Mouse (Mus musculus) Patski (cell line): ENCODE results near the gene Mdfi. TPM values are rescaled to one million over a fixed set of nuclear protein-coding genes. Genes with fewer than 3 reads are reported as not detected.

Source experiments
- ATAC-seq: fragments of 100-300 bp; one replicate; pipeline ENCODE4 v1.8.0; 2021
- CTCF ChIA-PET: fragments of 350-600 bp; sonication (Branson Sonifier 250); formaldehyde crosslinking; loops from one replicate; lab custom pipeline; 2022; ENCODE audit warnings: inconsistent platforms; lab: Charles Lee
- POLR2A ChIA-PET: fragments of 350-600 bp; sonication (Branson Sonifier 250); formaldehyde crosslinking; loops from one replicate; lab custom pipeline; 2022; ENCODE audit warnings: antibody characterized with exemption, inconsistent platforms; lab: Charles Lee
- DNase-seq: peaks from one replicate; pipeline ENCODE4 v3.0.0-alpha.2; 2011; ENCODE audit warnings: low read depth, low spot score
- H3K27me3 ChIP-seq: fragments of 371-371 bp; one replicate; pipeline ENCODE4 v1.5.1; 2021
- CTCF ChIP-seq: fragments of 100-300 bp; IDR thresholded peaks from one replicate; pipeline ENCODE4 v1.5.1; 2021
- in situ Hi-C: fragments of 300-500 bp; cut with MboI; formaldehyde crosslinking; loops from 3 replicates; pipeline ENCODE4 v1.11.1; 2018; ENCODE audit warnings: low pct_unique_long_range_greater_than_20kb, mixed read lengths
- polyA plus RNA-seq: library from polyadenylated mRNA; unstranded; gene quantifications from one replicate; pipeline ENCODE4 v1.2.3, GENCODE M21; 2021

The Mdfi gene
- polyA plus RNA-seq, 1 experiment from 2014 or later: not detected

DNA sequence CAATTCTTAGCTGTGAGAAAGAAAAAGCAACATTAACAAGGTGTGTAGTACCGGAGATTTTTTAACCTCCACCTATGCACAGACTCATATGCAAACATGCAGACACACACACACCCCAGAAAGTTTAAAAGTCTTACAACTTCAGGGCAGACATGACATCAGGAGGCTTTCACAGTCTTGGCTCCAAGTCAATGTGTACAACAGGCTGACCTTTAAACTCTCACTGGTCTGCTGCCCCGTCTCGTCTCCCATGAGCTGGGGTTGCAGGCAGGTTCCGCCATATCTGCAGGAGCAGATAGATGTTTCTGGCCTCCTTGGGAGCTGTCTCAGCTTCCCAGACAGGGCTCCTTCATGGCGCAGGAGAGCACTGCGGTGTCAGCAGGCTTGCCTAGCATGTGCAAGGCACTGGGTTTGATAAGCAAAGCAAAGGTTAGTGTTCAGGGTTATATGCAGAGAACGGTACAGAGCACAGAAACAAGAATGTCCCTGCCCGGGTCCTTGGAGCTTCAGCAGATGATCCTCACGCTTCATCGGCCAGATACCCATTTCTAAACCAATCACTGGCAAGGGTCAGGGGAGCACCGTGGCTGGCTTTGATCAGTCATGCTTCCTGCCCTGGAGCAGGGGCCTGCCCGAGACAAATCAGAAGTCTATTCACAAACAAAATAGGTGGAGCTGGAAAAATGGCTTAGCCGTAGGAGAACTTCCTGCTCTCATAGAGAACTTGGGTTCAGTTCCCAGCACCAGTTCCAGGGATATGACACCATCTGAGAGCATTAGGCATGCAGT is 29.2 kb downstream of the Mdfi start:
- in situ Hi-C loops: no loop called here
- no peak for ATAC-seq
- H3K27me3 ChIP-seq: no peaks in the 10 kb centered on the region
- CTCF ChIA-PET: interaction anchor here (0.9 to 4.3 kb wide), 3 partner anchors 12 to 57 kb away, joined by 3 to 33 read pairs (median 3); no protein-coding TSS in a partner anchor
- DNase-seq: no peak
- POLR2A ChIA-PET: no interaction called here
- no peak for TF ChIP-seq CTCF

DNA sequence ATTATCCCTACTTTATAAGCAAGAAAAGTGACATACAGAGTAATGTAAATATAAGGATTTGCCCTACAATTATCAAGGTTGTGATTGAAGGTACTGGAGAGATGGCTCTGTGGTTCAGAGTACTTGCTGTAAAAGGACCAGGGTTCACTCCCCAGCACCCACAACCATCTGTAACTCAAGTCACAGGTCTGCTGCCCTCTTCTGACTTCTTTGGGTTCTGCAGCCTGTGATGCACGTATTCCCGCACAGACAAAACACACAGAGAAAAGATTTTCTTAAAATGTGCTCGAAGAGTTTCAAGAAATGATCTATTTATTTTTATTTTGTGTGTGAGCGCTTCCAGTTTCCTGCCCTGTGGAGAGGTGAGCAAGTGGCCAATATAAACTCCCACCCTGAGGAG is 30.8 kb downstream of the Mdfi start:
- POLR2A ChIA-PET: no interaction called here
- no peak for DNase-seq
- in situ Hi-C loops: no loop called here
- CTCF ChIA-PET: interaction anchor here (4.3 kb wide), 1 partner anchor 10 kb away, joined by 33 read pairs; no protein-coding TSS in a partner anchor
- no peaks in the 10 kb centered on the region for H3K27me3 ChIP-seq
- no peak for ATAC-seq
- no peak for TF ChIP-seq CTCF

DNA sequence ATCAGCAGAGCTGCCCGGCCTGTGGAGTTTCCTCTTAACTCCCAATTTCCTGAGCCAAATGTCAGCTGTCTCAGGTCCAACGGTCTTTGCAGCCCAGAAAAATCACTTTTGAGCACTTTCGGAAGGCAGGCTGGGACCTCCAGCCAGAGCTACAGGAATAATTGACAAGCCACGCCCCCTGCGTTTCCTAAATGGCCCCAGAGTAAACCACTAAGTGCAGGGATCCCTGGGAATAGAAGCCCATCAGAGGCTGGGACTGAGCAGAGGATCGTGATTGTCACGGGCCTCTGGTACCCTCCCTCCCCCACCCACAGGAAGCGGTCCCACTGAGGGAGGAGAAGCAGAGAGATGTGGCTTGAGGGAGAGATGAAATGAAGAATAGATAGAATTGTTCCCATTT is 31.7 kb downstream of the Mdfi start:
- CTCF ChIA-PET: interaction anchor here (2.0 kb wide), 1 partner anchor 62 kb away, joined by 7 read pairs; no protein-coding TSS in a partner anchor
- POLR2A ChIA-PET: no interaction called here
- in situ Hi-C loops: no loop called here
- ATAC-seq: no peak
- no peaks in the 10 kb centered on the region for H3K27me3 ChIP-seq
- TF ChIP-seq CTCF: no peak
- no peak for DNase-seq

DNA sequence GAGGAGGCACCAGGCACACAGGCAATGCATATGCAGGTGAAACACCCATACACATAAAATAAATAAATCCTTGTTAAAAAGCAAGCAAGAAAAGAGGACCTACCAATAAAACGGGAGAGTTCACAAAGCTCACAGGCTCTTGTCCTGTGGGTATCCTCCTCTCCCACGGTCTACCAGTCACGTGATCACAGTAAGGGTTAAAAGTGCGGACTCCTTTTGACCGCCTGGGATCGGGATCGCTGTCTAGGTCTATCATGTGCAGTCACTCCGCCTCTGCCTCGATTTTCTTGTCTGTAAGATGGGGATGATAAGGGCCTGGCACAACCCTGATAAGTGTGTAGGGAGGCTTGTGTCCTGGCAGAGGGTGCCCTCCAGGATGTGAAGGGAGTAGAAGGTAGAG is 37.1 kb downstream of the Mdfi start:
- no peak for ATAC-seq
- POLR2A ChIA-PET: interaction anchor here (0.5 kb wide), 1 partner anchor 154 kb away, joined by 3 read pairs; no protein-coding TSS in a partner anchor
- in situ Hi-C loops: loop anchor here (5.0 kb wide), 4 partner anchors 45 to 305 kb away; no protein-coding TSS in a partner anchor

DNA sequence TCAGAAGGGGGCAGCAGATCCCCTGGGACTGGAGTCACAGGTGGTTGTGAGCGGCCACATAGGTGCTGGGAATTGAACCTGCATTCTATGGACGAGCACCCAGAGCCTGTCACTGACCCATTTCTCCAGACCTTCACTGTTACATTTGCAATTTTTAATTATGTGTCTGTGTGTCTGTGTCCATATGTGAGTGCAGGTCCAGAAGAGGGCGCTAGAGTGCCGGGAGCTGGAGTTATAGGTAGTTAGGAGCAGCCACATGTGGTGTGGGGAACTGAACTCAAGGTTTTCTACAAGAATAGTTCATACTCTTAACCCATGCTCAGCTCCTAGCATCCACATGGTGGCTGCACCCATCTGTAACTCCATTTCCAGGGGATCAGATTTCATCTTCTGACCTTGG is 37.5 kb downstream of the Mdfi start:
- H3K27me3 ChIP-seq: no peaks in the 10 kb centered on the region
- ATAC-seq (no peak), DNase-seq (no peak)
- no peak for TF ChIP-seq CTCF
- POLR2A ChIA-PET: interaction anchor here (0.5 kb wide), 1 partner anchor 155 kb away, joined by 3 read pairs; no protein-coding TSS in a partner anchor
- in situ Hi-C loops: loop anchor here (5.0 kb wide), 4 partner anchors 45 to 305 kb away; no protein-coding TSS in a partner anchor
- CTCF ChIA-PET: interaction anchor here (1.0 to 1.2 kb wide), 2 partner anchors 55 to 68 kb away, joined by 3 to 4 read pairs; no protein-coding TSS in a partner anchor

More for the DNA sequence above, 37.1 kb downstream of the Mdfi start:
- DNase-seq: no peak
- CTCF ChIA-PET: interaction anchor here (1.0 to 1.2 kb wide), 2 partner anchors 55 to 67 kb away, joined by 3 to 4 read pairs; no protein-coding TSS in a partner anchor
- no peak for TF ChIP-seq CTCF
- no peaks in the 10 kb centered on the region for H3K27me3 ChIP-seq

DNA sequence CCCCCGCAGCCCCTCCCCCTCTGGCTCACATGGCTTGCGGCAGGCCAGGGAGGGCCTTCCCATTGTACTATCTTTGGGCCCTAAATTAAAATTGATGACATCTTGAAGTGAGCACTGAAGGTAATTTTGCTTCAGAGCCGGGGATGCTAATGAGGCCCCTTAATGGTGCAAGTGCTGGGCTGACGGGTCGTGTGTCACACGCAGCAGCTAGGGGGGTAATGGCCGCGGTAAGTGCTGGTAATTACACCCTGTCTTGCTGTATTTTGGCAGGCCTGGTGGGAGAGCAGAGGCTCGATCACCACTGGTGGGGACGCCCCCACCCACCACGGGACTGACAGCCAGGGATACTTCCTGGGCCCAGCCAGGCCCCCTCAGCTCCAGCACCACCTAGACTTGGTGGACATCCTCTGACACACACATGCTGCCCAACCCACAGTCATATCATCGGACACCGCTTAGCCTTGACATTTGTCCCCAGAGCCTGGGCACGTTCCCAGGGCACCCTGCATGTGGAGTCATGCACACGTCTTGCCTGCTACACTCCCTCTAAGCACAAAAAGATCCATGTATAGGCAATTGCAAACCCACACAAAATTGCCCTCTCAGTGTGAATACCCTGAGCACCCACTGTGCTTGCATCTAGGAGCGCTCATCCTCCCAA is 38.2 kb downstream of the Mdfi start:
- DNase-seq (no peak), ATAC-seq (no peak)
- H3K27me3 ChIP-seq: no peaks in the 10 kb centered on the region
- in situ Hi-C loops: loop anchor here (5.0 kb wide), 4 partner anchors 46 to 306 kb away; no protein-coding TSS in a partner anchor
- no peak for TF ChIP-seq CTCF
- POLR2A ChIA-PET: no interaction called here
- CTCF ChIA-PET: interaction anchor here (1.0 to 5.9 kb wide), 3 partner anchors 9 to 68 kb away, joined by 3 to 33 read pairs (median 3); no protein-coding TSS in a partner anchor

DNA sequence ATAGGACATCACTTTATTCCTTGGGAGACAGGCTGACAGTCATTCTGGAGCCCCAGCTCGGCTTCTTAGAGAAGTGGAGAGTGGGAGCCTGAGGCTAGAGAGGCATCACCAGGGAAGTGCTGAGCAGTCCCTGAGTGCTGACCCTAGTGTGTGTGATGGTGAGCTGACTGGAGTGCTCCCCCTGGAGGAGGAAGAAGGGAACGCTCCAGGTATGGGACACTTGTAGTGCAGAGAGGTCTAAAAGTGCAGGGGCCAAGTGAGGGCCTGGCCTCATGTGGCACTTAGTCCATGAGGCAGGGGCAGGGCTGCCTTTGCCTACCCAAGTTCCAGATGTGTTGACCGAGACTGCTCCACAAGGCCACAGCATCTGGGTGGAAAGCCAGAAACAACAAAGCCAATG is 39.0 kb downstream of the Mdfi start:
- POLR2A ChIA-PET: interaction anchor here (1.2 kb wide), 1 partner anchor 58 kb away, joined by 3 read pairs; no protein-coding TSS in a partner anchor
- no peak for DNase-seq
- in situ Hi-C loops: loop anchor here (5.0 kb wide), 4 partner anchors 47 to 307 kb away; no protein-coding TSS in a partner anchor
- no peaks in the 10 kb centered on the region for H3K27me3 ChIP-seq
- no peak for TF ChIP-seq CTCF
- CTCF ChIA-PET: interaction anchor here (1.1 to 5.9 kb wide), 2 partner anchors 10 to 69 kb away, joined by 3 to 33 read pairs; no protein-coding TSS in a partner anchor
- peak; percentile 66 for ATAC-seq

DNA sequence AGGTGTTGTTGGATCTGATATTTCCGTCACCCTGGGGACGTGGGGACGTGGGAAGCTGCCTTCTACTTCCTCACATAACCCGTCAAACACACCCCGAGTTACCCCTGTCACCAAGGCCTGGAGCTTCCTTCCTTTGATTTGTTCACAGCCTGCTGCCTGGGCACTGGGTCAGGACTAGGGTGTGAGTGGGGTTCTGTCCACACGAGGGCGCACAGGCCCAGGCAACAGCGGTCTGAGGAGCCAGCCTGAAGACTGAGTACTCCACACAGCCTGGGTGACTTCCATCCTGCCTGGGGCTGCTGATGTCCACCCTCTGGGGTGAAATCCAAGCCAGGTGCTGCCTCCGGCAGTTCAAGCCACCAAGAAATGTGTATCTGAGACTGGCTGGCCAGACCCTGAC is 41.1 kb downstream of the Mdfi start:
- ChIA-PET CTCF (interaction anchor here (0.5 to 5.9 kb wide), 23 partner anchors 9 to 314 kb away, joined by 3 to 33 read pairs (median 3); no protein-coding TSS in a partner anchor), POLR2A (no interaction called here)
- ATAC-seq (peak; percentile 73), DNase-seq (no peak)
- in situ Hi-C loops: no loop called here
- H3K27me3 ChIP-seq: no peaks in the 10 kb centered on the region
- TF ChIP-seq CTCF: no peak

DNA sequence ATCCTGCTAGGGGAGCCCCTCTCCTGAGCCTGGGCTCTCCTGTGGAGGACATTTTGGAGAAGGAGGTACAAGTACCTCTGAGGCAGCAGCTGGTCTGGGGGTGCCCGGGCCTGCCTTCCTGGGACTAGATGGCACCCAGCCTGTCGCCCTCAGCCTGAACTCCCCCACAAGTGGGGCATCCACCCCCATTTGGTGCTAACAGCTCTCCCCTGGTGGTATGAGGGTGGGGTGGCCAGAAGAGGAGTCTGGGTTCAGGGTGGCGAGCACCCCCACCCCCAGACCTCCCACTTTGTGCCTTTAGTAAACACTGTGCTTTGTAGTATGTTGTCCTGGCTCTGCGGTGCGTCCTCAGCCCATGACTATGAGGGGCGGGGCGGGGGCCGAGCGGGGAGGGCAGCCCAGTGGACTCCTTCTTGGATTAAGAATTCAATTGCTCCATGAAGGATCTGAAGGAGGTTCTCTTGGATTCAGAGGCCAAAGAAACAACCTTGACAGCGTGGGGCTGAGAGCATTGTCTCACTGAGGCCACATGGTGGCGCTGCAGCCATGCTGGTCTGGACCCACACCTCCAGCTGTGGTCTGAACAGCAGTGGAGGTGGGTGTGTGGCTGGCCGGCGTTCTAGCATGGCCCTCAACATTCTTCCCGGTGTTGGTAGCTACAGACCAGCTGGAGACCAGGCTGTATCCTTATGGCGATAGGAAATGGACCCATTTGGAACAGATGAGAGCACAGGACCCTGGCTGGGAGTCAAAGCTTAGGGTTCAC is 42.2 kb downstream of the Mdfi start:
- CTCF ChIA-PET: interaction anchor here (0.9 to 5.9 kb wide), 15 partner anchors 9 to 315 kb away, joined by 3 to 33 read pairs (median 4); no protein-coding TSS in a partner anchor
- no peak for TF ChIP-seq CTCF
- no peaks in the 10 kb centered on the region for H3K27me3 ChIP-seq
- ATAC-seq (no peak), DNase-seq (no peak)
- in situ Hi-C loops: no loop called here
- POLR2A ChIA-PET: interaction anchor here (1.1 kb wide), 1 partner anchor 8 kb away, joined by 4 read pairs; no protein-coding TSS in a partner anchor
